Mouse (Mus musculus): ENCODE measurements around the gene Opcml. TPM values are rescaled to one million over a fixed set of nuclear protein-coding genes. Genes with fewer than 3 reads are reported as not detected.

Opcml gene
- total RNA-seq, 1 experiment = 0.49 TPM

DNA sequence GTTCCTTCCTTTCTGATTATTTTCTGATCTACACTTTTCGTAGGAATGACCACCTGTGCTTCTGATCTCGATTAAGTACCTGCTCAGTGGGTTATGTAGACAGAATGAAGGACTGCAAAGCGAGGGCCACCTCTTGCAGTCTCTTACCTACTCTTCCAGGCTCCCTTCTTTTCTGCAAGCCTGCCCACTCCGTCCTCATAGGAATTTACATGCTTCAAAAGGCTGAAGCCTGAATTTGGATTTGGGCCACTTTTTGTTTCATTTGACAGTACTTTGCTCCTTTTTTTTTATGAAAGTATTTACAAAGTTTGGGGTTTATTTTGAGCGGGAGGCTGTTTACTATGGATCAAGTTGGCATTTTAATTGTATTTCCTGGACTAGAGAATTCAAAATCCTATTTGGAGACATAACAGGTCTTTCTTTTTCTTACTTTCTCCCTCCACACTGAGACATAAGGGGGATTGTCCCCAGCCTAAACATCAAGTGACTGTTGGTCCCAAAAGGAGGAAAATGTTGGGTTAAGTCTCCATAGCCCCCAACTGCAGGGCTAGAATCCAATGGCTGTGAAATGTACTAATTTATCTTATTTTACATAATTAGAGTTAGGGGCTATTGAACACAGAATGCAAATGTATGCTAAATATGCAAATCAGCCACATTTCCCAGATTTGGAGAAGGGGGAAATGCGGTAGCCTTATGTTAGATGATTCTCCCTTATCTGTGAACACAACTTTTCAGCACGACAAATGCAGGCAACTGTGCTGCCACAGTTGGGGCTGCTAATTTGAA is 667.6 kb downstream of the Opcml start:
- H3K4me1 ChIP-seq (ENCODE audit: control insufficient read depth in 2 of 2, insufficient read depth in 2 of 2, low read length in 2 of 2, poor library complexity in 1 of 2) = no peaks in the 10 kb centered on the region
- no peak for DNase-seq (ENCODE audit: low read depth, low spot score)
- H3K27ac ChIP-seq (ENCODE audit: insufficient read depth, low read depth, low read length, poor library complexity, severe bottlenecking) = no peak overlapping the region
- no peak overlapping the region for H3K4me3 ChIP-seq (ENCODE audit: insufficient read depth in 1 of 2, low read depth in 1 of 2, low read length in 2 of 2, poor library complexity in 1 of 2, severe bottlenecking in 1 of 2)
- TF ChIP-seq HCFC1 (IDR thresholded peaks at IDR 0.05; ENCODE audit: borderline replicate concordance, insufficient read depth, low read length) (no peak), ZC3H11A (IDR thresholded peaks at IDR 0.05; ENCODE audit: borderline replicate concordance, low read depth, low read length) (no peak), CHD2 (IDR thresholded peaks at IDR 0.05; ENCODE audit: low read depth, low read length) (no peak), ZNF384 (IDR thresholded peaks at IDR 0.05; ENCODE audit: low read depth, low read length) (no peak), MAFK (IDR thresholded peaks at IDR 0.05; ENCODE audit: insufficient read depth, low read depth, low read length) (no peak)
- in situ Hi-C loops (cut with MboI; ENCODE audit: low sequenced_read_pairs in 2 of 2, unreplicated experiment in 2 of 2) = no loop called here
- no peak overlapping the region for H3K9ac ChIP-seq (ENCODE audit: insufficient read depth, low read depth, low read length, poor library complexity, severe bottlenecking)
- H3K36me3 ChIP-seq (ENCODE audit: control insufficient read depth, insufficient read depth, low read length, poor library complexity, severe bottlenecking) = no peaks in the 10 kb centered on the region
- no peaks in the 10 kb centered on the region for H3K9me3 ChIP-seq (ENCODE audit: control insufficient read depth, insufficient read depth, low read depth, low read length)

DNA sequence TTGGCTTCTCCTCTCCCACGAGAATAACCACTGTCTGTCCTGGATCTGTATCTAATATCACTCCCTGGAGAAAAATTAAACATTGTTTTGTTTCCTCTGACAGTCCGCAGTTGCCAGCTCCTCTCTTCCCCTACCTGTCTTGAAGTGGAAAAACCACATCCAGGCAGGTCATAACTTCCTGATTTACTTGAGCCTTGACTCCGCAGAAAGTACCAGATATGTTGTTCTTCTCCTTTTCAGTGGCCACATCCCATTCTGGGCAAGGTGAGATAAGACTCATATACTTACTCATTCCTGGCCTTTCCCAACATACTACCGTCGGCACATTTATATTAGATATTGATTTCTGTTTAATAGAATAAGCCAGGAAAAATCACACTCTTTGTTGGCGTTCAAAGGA is 673.0 kb downstream of the Opcml start:
- in situ Hi-C loops (cut with MboI; ENCODE audit: low sequenced_read_pairs in 2 of 2, unreplicated experiment in 2 of 2) = no loop called here
- H3K36me3 ChIP-seq (ENCODE audit: control insufficient read depth, insufficient read depth, low read length, poor library complexity, severe bottlenecking) = no peaks in the 10 kb centered on the region
- no peak overlapping the region for H3K9ac ChIP-seq (ENCODE audit: insufficient read depth, low read depth, low read length, poor library complexity, severe bottlenecking)
- no peaks in the 10 kb centered on the region for H3K4me1 ChIP-seq (ENCODE audit: control insufficient read depth in 2 of 2, insufficient read depth in 2 of 2, low read length in 2 of 2, poor library complexity in 1 of 2)
- no peak overlapping the region for H3K4me3 ChIP-seq (ENCODE audit: insufficient read depth in 1 of 2, low read depth in 1 of 2, low read length in 2 of 2, poor library complexity in 1 of 2, severe bottlenecking in 1 of 2)
- no peak overlapping the region for H3K27ac ChIP-seq (ENCODE audit: insufficient read depth, low read depth, low read length, poor library complexity, severe bottlenecking)
- H3K9me3 ChIP-seq (ENCODE audit: control insufficient read depth, insufficient read depth, low read depth, low read length) = no peaks in the 10 kb centered on the region
- no peak for DNase-seq (ENCODE audit: low read depth, low spot score)
- TF ChIP-seq CHD2 (IDR thresholded peaks at IDR 0.05; ENCODE audit: low read depth, low read length) (no peak), MAFK (IDR thresholded peaks at IDR 0.05; ENCODE audit: insufficient read depth, low read depth, low read length) (no peak), ZC3H11A (IDR thresholded peaks at IDR 0.05; ENCODE audit: borderline replicate concordance, low read depth, low read length) (no peak), HCFC1 (IDR thresholded peaks at IDR 0.05; ENCODE audit: borderline replicate concordance, insufficient read depth, low read length) (no peak), ZNF384 (IDR thresholded peaks at IDR 0.05; ENCODE audit: low read depth, low read length) (no peak)

- no peaks in the 10 kb centered on the region for H3K36me3 ChIP-seq (ENCODE audit: control insufficient read depth, insufficient read depth, low read length, poor library complexity, severe bottlenecking)
- H3K4me3 ChIP-seq (ENCODE audit: insufficient read depth in 1 of 2, low read depth in 1 of 2, low read length in 2 of 2, poor library complexity in 1 of 2, severe bottlenecking in 1 of 2) = no peak overlapping the region
- H3K27ac ChIP-seq (ENCODE audit: insufficient read depth, low read depth, low read length, poor library complexity, severe bottlenecking) = no peak overlapping the region
- H3K4me1 ChIP-seq (ENCODE audit: control insufficient read depth in 2 of 2, insufficient read depth in 2 of 2, low read length in 2 of 2, poor library complexity in 1 of 2) = no peaks in the 10 kb centered on the region
- no peaks in the 10 kb centered on the region for H3K9me3 ChIP-seq (ENCODE audit: control insufficient read depth, insufficient read depth, low read depth, low read length)
- no peak for DNase-seq (ENCODE audit: low read depth, low spot score)
- no peak for TF ChIP-seq ZC3H11A (IDR thresholded peaks at IDR 0.05; ENCODE audit: borderline replicate concordance, low read depth, low read length)
- TF ChIP-seq CHD2 (IDR thresholded peaks at IDR 0.05; ENCODE audit: low read depth, low read length) = no peak
- no peak for TF ChIP-seq ZNF384 (IDR thresholded peaks at IDR 0.05; ENCODE audit: low read depth, low read length)
- TF ChIP-seq HCFC1 (IDR thresholded peaks at IDR 0.05; ENCODE audit: borderline replicate concordance, insufficient read depth, low read length) = no peak
- TF ChIP-seq MAFK (IDR thresholded peaks at IDR 0.05; ENCODE audit: insufficient read depth, low read depth, low read length) = no peak
- in situ Hi-C loops (cut with MboI; ENCODE audit: low sequenced_read_pairs in 2 of 2, unreplicated experiment in 2 of 2) = no loop called here
- H3K9ac ChIP-seq (ENCODE audit: insufficient read depth, low read depth, low read length, poor library complexity, severe bottlenecking) = no peak overlapping the region
Observed at GRCm38 (mm10) chr9:28469419-28469818, 678.8 kb downstream of the Opcml start.

- Histone ChIP-seq H3K4me3 (ENCODE audit: insufficient read depth in 1 of 2, low read depth in 1 of 2, low read length in 2 of 2, poor library complexity in 1 of 2, severe bottlenecking in 1 of 2) (no peak overlapping the region), H3K9me3 (ENCODE audit: control insufficient read depth, insufficient read depth, low read depth, low read length) (no peaks in the 10 kb centered on the region), H3K27ac (ENCODE audit: insufficient read depth, low read depth, low read length, poor library complexity, severe bottlenecking) (no peak overlapping the region), H3K36me3 (ENCODE audit: control insufficient read depth, insufficient read depth, low read length, poor library complexity, severe bottlenecking) (no peaks in the 10 kb centered on the region), H3K4me1 (ENCODE audit: control insufficient read depth in 2 of 2, insufficient read depth in 2 of 2, low read length in 2 of 2, poor library complexity in 1 of 2) (no peaks in the 10 kb centered on the region), H3K9ac (ENCODE audit: insufficient read depth, low read depth, low read length, poor library complexity, severe bottlenecking) (no peak overlapping the region)
- DNase-seq (ENCODE audit: low read depth, low spot score) = no peak
- in situ Hi-C loops (cut with MboI; ENCODE audit: low sequenced_read_pairs in 2 of 2, unreplicated experiment in 2 of 2) = no loop called here
- TF ChIP-seq MAFK (IDR thresholded peaks at IDR 0.05; ENCODE audit: insufficient read depth, low read depth, low read length) (no peak), ZC3H11A (IDR thresholded peaks at IDR 0.05; ENCODE audit: borderline replicate concordance, low read depth, low read length) (no peak), CHD2 (IDR thresholded peaks at IDR 0.05; ENCODE audit: low read depth, low read length) (no peak), HCFC1 (IDR thresholded peaks at IDR 0.05; ENCODE audit: borderline replicate concordance, insufficient read depth, low read length) (no peak), ZNF384 (IDR thresholded peaks at IDR 0.05; ENCODE audit: low read depth, low read length) (no peak)
Observed at GRCm38 (mm10) chr9:28471501-28471900, 680.9 kb downstream of the Opcml start.
